Comparison of ENCODE assay signal across 32 mouse cellular contexts in genomic region chr4:121042946-121043345, GRCm38 (mm10). TPM values are rescaled to one million over a fixed set of nuclear protein-coding genes. Genes with fewer than 3 reads are reported as not detected.
DNase-seq lines count a peak whose midpoint lies in the region; TF ChIP-seq lines count a peak whose summit lies in the region.
"Had no signal": no experiment of that assay in that cellular context is flagged by ENCODE, and none has a peak within 500 bp of the region (broad histone marks: within the 10 kb centered on the region; RNA-seq: fewer than 3 reads in every experiment).

No protein-coding gene starts in this region.

- no peak overlapping the region for H3K4me3 ChIP-seq in heart, embryonic 10.5 days
- H3K4me3 ChIP-seq in E14TG2a.4 (replicated peaks; ENCODE audit: low read length), result peak overlapping the region; percentile 39; the same call in 1 of the 2 replicates
- no peak overlapping the region; a peak in 1 of 4 replicates for H3K4me3 ChIP-seq in ES-E14 (ENCODE audit: insufficient read depth in 1 of 2, low read depth in 1 of 2, low read length in 2 of 2, poor library complexity in 1 of 2, severe bottlenecking in 1 of 2)
- H3K4me3 ChIP-seq in limb, embryonic 10.5 days, result no peak overlapping the region
- H3K4me3 ChIP-seq: forebrain, embryonic 15.5 days; gastrocnemius, adult 2 months; heart, embryonic 12.5 days; layer of hippocampus, adult 2 months; midbrain, embryonic 15.5 days had no signal

- WGBS in heart, embryonic 10.5 days, result 78% methylated on average over 3 of the region's 3 CpGs
- 78% methylated on average over 3 of the region's 3 CpGs for WGBS in limb, embryonic 10.5 days

- intact Hi-C loops in heart, postnatal 36 days (cut with DNase I), result no loop called here

- no peaks in the 10 kb centered on the region for H3K36me3 ChIP-seq in heart, embryonic 10.5 days
- H3K36me3 ChIP-seq in E14TG2a.4 (ENCODE audit: insufficient read depth, low read length) (peaks cover 17% of the 10 kb centered on the region), ES-E14 (ENCODE audit: control insufficient read depth, insufficient read depth, low read length, poor library complexity, severe bottlenecking) (no peaks in the 10 kb centered on the region)
- no peaks in the 10 kb centered on the region for H3K36me3 ChIP-seq in limb, embryonic 10.5 days
- H3K36me3 ChIP-seq: forebrain, embryonic 15.5 days; G1E; heart, embryonic 12.5 days; midbrain, embryonic 15.5 days had no signal

- no peak for DNase-seq in heart, embryonic 10.5 days (ENCODE audit: low spot score)
- no peak for DNase-seq in heart, postnatal 36 days
- DNase-seq in ES-E14 (ENCODE audit: low read depth, low spot score), result no peak
- no peak for DNase-seq in limb, embryonic 10.5 days (ENCODE audit: low spot score)
- DNase-seq in frontal cortex, postnatal 36 days (ENCODE audit: low spot score in 2 of 2), result no peak
- no peak for DNase-seq in kidney, postnatal 4 days
- DNase-seq in urinary bladder, postnatal 10 days (ENCODE audit: low spot score), result no peak
- DNase-seq: adrenal gland, postnatal 14 days; cerebellum, adult 11 months; cerebellum, adult 9-10 months; gastrocnemius, adult 2 months; gastrocnemius, postnatal 36 days; heart, adult 18-20 months; kidney, adult 9 months; kidney, postnatal 10 days; lung, adult 2 months; lung, postnatal 10 days; right cerebral cortex, adult 18-20 months; spleen, adult 18-20 months; thymus, adult 18-20 months; thymus, postnatal 36 days had no signal

- H3K27me3 ChIP-seq in heart, embryonic 10.5 days (ENCODE audit: insufficient read depth, poor library complexity, severe bottlenecking), result peaks cover 29% of the 10 kb centered on the region
- H3K27me3 ChIP-seq in E14TG2a.4 (ENCODE audit: insufficient read depth, low read length), result peaks cover 28% of the 10 kb centered on the region
- peaks cover 35% of the 10 kb centered on the region for H3K27me3 ChIP-seq in limb, embryonic 10.5 days (ENCODE audit: low read depth, poor library complexity, severe bottlenecking)

- no peak overlapping the region for H3K9ac ChIP-seq in ES-E14 (ENCODE audit: insufficient read depth, low read depth, low read length, poor library complexity, severe bottlenecking)
- H3K9ac ChIP-seq: forebrain, embryonic 15.5 days; heart, embryonic 12.5 days; liver, embryonic 14.5 days; midbrain, embryonic 15.5 days had no signal

- no peaks in the 10 kb centered on the region for H3K9me3 ChIP-seq in heart, embryonic 10.5 days
- H3K9me3 ChIP-seq in E14TG2a.4 (ENCODE audit: low read length), result no peaks in the 10 kb centered on the region
- H3K9me3 ChIP-seq in ES-E14 (ENCODE audit: control insufficient read depth, insufficient read depth, low read depth, low read length), result no peaks in the 10 kb centered on the region
- H3K9me3 ChIP-seq in limb, embryonic 10.5 days (replicated peaks), result no peaks in the 10 kb centered on the region
- H3K9me3 ChIP-seq: forebrain, embryonic 15.5 days; G1E; heart, embryonic 12.5 days; midbrain, embryonic 15.5 days had no signal

- TF ChIP-seq CTCF in E14TG2a.4 (conservative IDR thresholded peaks at IDR 0.05; ENCODE audit: low read length), result no peak

- peaks cover 27% of the 10 kb centered on the region for H3K4me1 ChIP-seq in heart, embryonic 10.5 days
- peaks cover 62% of the 10 kb centered on the region for H3K4me1 ChIP-seq in E14TG2a.4 (replicated peaks; ENCODE audit: low read depth, low read length)
- peaks cover 0 to 26% of the 10 kb centered on the region in 2 experiments for H3K4me1 ChIP-seq in ES-E14 (ENCODE audit: control insufficient read depth in 2 of 2, insufficient read depth in 2 of 2, low read length in 2 of 2, poor library complexity in 1 of 2)
- H3K4me1 ChIP-seq in limb, embryonic 10.5 days, result peaks cover 32% of the 10 kb centered on the region

- 0 out of 2 replicates have a peak overlapping the region, but pooled peaks have one; percentile 83 for H3K27ac ChIP-seq in heart, embryonic 10.5 days
- H3K27ac ChIP-seq in ES-E14 (ENCODE audit: insufficient read depth, low read depth, low read length, poor library complexity, severe bottlenecking), result peak overlapping the region; percentile 82; the same call in 1 of the 2 replicates
- peak overlapping the region; percentile 72; the same call in 1 of the 2 replicates for H3K27ac ChIP-seq in limb, embryonic 10.5 days
- H3K27ac ChIP-seq: forebrain, embryonic 15.5 days; gastrocnemius, adult 2 months; layer of hippocampus, adult 2 months; liver, embryonic 14.5 days; macrophage; midbrain, embryonic 15.5 days; stomach, postnatal 0 days had no signal

- in situ Hi-C loops in ES-E14 (cut with MboI; ENCODE audit: low sequenced_read_pairs in 2 of 2, unreplicated experiment in 2 of 2), result no loop called here

TF ChIP-seq in ES-E14, 5 proteins besides CTCF, POLR2A, EP300 and RAD21:
- TF ChIP-seq ZC3H11A (IDR thresholded peaks at IDR 0.05; ENCODE audit: borderline replicate concordance, low read depth, low read length) (no peak), HCFC1 (IDR thresholded peaks at IDR 0.05; ENCODE audit: borderline replicate concordance, insufficient read depth, low read length) (no peak), ZNF384 (IDR thresholded peaks at IDR 0.05; ENCODE audit: low read depth, low read length) (no peak), MAFK (IDR thresholded peaks at IDR 0.05; ENCODE audit: insufficient read depth, low read depth, low read length) (no peak), CHD2 (IDR thresholded peaks at IDR 0.05; ENCODE audit: low read depth, low read length) (no peak)

RNA-seq across cellular contexts. Expression of gene Col9a2, which starts 3.8 kb away (rescaled TPM):
- 3.3 and 6.4 TPM in 2 replicates for polyA plus RNA-seq in heart, embryonic 10.5 days (2016; fragmentation: Nextera tagmentation; extraction: Ambion mirVana)
- total RNA-seq in heart, postnatal 36 days (2021), result under 1 TPM in 1 of 2 experiments, not detected in 1; 0.50 TPM
- total RNA-seq in ES-E14 (2012; rRNA removed), result 29.4 and 38.7 TPM in 2 replicates
- polyA plus RNA-seq in limb, embryonic 10.5 days (2016; fragmentation: Nextera tagmentation; extraction: Ambion mirVana), result 1.1 and 9.1 TPM in 2 replicates
- total RNA-seq: G1E; hematopoietic stem cell, adult 5-6 weeks; megakaryocyte-erythroid progenitor cell, adult 5-6 weeks had no signal
- polyA plus RNA-seq: G1E had no signal

RNA-seq across cellular contexts. Expression of gene Smap2, which starts 25.9 kb away (rescaled TPM):
- 14.1 and 18.6 TPM in 2 replicates for polyA plus RNA-seq in heart, embryonic 10.5 days (2016; fragmentation: Nextera tagmentation; extraction: Ambion mirVana)
- 10 to 100 TPM; 40.0 to 47.7 TPM for total RNA-seq in heart, postnatal 36 days (2021)
- total RNA-seq in ES-E14 (2012; rRNA removed), result 4.8 and 8.3 TPM in 2 replicates
- polyA plus RNA-seq in limb, embryonic 10.5 days (2016; fragmentation: Nextera tagmentation; extraction: Ambion mirVana), result 14.2 and 14.3 TPM in 2 replicates

RNA-seq across cellular contexts. Expression of gene Zmpste24, which starts 55.1 kb away (rescaled TPM):
- polyA plus RNA-seq in heart, embryonic 10.5 days (2016; fragmentation: Nextera tagmentation; extraction: Ambion mirVana), result 31.3 and 33.3 TPM in 2 replicates
- 10 to 100 TPM; 21.7 to 24.6 TPM for total RNA-seq in heart, postnatal 36 days (2021)
- 45.3 and 47.0 TPM in 2 replicates for total RNA-seq in ES-E14 (2012; rRNA removed)
- polyA plus RNA-seq in limb, embryonic 10.5 days (2016; fragmentation: Nextera tagmentation; extraction: Ambion mirVana), result 26.3 and 26.4 TPM in 2 replicates

Comparison
In these comparisons a context has a peak if more than half of its experiments do, and no peak if none do; other contexts are left out.
1. RNA of gene Col9a2, which starts 3.8 kb away (total RNA-seq): 29.4 to 38.7 TPM in ES-E14; 0.50 TPM in heart, postnatal 36 days; every median in the first group is over 10 times any median in the second.
2. Peak in every context shown above with its lines, with median percentiles within 50 percentile points of each other: H3K27ac ChIP-seq.